Mouse (Mus musculus) liver, embryonic 14 days (tissue): ENCODE results near the gene Galnt13. TPM values are rescaled to one million over a fixed set of nuclear protein-coding genes. Genes with fewer than 3 reads are reported as not detected.

ENCODE experiments used
- polyA plus RNA-seq: library from polyadenylated mRNA; depleted of rRNA; stranded (reverse); fragments of >200 nt; gene quantifications from 2 replicates; pipeline ENCODE4 v1.2.3, GENCODE M21; 2012; rRNA removed

Galnt13 gene
- 0.01 TPM in 1 of 2 replicates, not detected in the other for polyA plus RNA-seq

GRCm38 (mm10) chr2:54435937-54436735 lies at the start of gene Galnt13:
TSS of gene Galnt13 (plus strand) at chr2:54436317.

